Mouse (Mus musculus): ENCODE data around the gene Nxf2. TPM values are rescaled to one million over a fixed set of nuclear protein-coding genes. Genes with fewer than 3 reads are reported as not detected.
A peak's percentile ranks its signal among the peaks of the same experiment; 100 is the strongest.

Gene Nxf2
- 0.28 and 0.42 TPM in 2 replicates for polyA plus RNA-seq (2014; fragmentation: Nextera tagmentation; extraction: Ambion mirVana)

DNA sequence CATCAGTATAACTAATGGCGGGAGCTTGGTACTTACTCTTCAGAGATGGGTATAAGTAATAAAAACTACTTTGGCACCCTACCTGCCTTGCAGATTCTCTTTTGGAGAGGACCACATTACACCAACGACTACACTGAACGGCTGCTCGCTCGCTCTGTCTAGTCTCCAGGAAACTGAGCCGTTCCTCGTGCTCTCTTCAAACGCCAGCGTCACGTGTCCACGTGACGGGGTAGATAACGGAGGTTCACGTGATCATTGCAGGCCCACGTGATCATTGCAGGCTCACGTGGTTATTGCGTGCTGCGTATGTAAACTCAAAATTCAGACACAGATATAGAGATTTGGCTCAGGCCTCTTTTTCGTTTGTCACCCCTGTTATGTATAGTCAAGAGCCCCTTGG lies at the start of gene Nxf2:
TSS of gene Nxf2 (minus strand) at position 209 of the 400 bp plus-strand sequence.
- Histone ChIP-seq H3K36me3 (ENCODE audit: control insufficient read depth, insufficient read depth, low read length) (no peaks in the 10 kb centered on the region), H3K27ac (replicated peaks in 1 of 2; ENCODE audit: control insufficient read depth in 1 of 2, insufficient read depth in 1 of 2, low read depth in 2 of 2, low read length in 2 of 2) (no peak within 1 kb of the TSS), H3K27me3 (ENCODE audit: control insufficient read depth, insufficient read depth, low read length) (no peaks in the 10 kb centered on the region), H3K4me3 (ENCODE audit: control insufficient read depth in 1 of 2, insufficient read depth in 1 of 2, low read depth in 1 of 2, low read length in 2 of 2) (peak within 1 kb of the TSS; percentile 34 to 40), H3K9me3 (ENCODE audit: control insufficient read depth, low read length) (no peaks in the 10 kb centered on the region), H3K4me2 (ENCODE audit: low read length) (peak within 1 kb of the TSS; percentile 59), H3K4me1 (ENCODE audit: control insufficient read depth in 2 of 2, insufficient read depth in 2 of 2, low read length in 2 of 2) (no peaks in the 10 kb centered on the region), H3K9ac (ENCODE audit: low read length) (peak within 1 kb of the TSS; percentile 46; the same call in 1 of the 2 replicates)
- WGBS, result 86% methylated on average over 19 of the region's 19 CpGs
- no peak for ATAC-seq (ENCODE audit: insufficient number of reproducible peaks, insufficient read depth, low FRiP score, low read depth)

GRCm38 (mm10) chrX:135011381-135011780 lies 46.8 kb upstream of the Nxf2 start:
- WGBS, result 47% methylated on average over 3 of the region's 3 CpGs
- Histone ChIP-seq H3K27ac (replicated peaks in 1 of 2; ENCODE audit: control insufficient read depth in 1 of 2, insufficient read depth in 1 of 2, low read depth in 2 of 2, low read length in 2 of 2) (no peak overlapping the region), H3K9me3 (ENCODE audit: control insufficient read depth, low read length) (no peaks in the 10 kb centered on the region), H3K9ac (ENCODE audit: low read length) (no peak overlapping the region), H3K4me1 (ENCODE audit: control insufficient read depth in 2 of 2, insufficient read depth in 2 of 2, low read length in 2 of 2) (peaks cover 0 to 3% of the 10 kb centered on the region in 2 experiments; a peak in 1 of 4 replicates), H3K27me3 (ENCODE audit: control insufficient read depth, insufficient read depth, low read length) (no peaks in the 10 kb centered on the region), H3K36me3 (ENCODE audit: control insufficient read depth, insufficient read depth, low read length) (no peaks in the 10 kb centered on the region), H3K4me2 (ENCODE audit: low read length) (no peak overlapping the region), H3K4me3 (ENCODE audit: control insufficient read depth in 1 of 2, insufficient read depth in 1 of 2, low read depth in 1 of 2, low read length in 2 of 2) (no peak overlapping the region)
- no peak for ATAC-seq (ENCODE audit: insufficient number of reproducible peaks, insufficient read depth, low FRiP score, low read depth)

- Histone ChIP-seq H3K4me3 (ENCODE audit: control insufficient read depth in 1 of 2, insufficient read depth in 1 of 2, low read depth in 1 of 2, low read length in 2 of 2) (peak overlapping the region; percentile 27 to 34; a peak in 3 of 4 replicates), H3K9me3 (ENCODE audit: control insufficient read depth, low read length) (no peaks in the 10 kb centered on the region), H3K4me2 (ENCODE audit: low read length) (peak overlapping the region; percentile 56), H3K9ac (ENCODE audit: low read length) (0 out of 2 replicates have a peak overlapping the region, but pooled peaks have one; percentile 38), H3K4me1 (ENCODE audit: control insufficient read depth in 2 of 2, insufficient read depth in 2 of 2, low read length in 2 of 2) (peaks cover 0 to 3% of the 10 kb centered on the region in 2 experiments; a peak in 1 of 4 replicates), H3K36me3 (ENCODE audit: control insufficient read depth, insufficient read depth, low read length) (no peaks in the 10 kb centered on the region), H3K27me3 (ENCODE audit: control insufficient read depth, insufficient read depth, low read length) (no peaks in the 10 kb centered on the region), H3K27ac (replicated peaks in 1 of 2; ENCODE audit: control insufficient read depth in 1 of 2, insufficient read depth in 1 of 2, low read depth in 2 of 2, low read length in 2 of 2) (peak overlapping the region; percentile 16 to 59; a peak in 2 of 4 replicates)
- 36% methylated on average over 6 of the region's 6 CpGs for WGBS
- no peak for ATAC-seq (ENCODE audit: insufficient number of reproducible peaks, insufficient read depth, low FRiP score, low read depth)
Observed at GRCm38 (mm10) chrX:135009471-135009815, 44.9 kb upstream of the Nxf2 start.

- peak within 1 kb of the TSS; percentile 91 for H3K9ac ChIP-seq (ENCODE audit: low read length)
- H3K27ac ChIP-seq (replicated peaks in 1 of 2; ENCODE audit: control insufficient read depth in 1 of 2, insufficient read depth in 1 of 2, low read depth in 2 of 2, low read length in 2 of 2), result peak within 1 kb of the TSS; percentile 96
- H3K4me1 ChIP-seq (ENCODE audit: control insufficient read depth in 2 of 2, insufficient read depth in 2 of 2, low read length in 2 of 2), result peaks cover 0 to 3% of the 10 kb centered on the region in 2 experiments; a peak in 1 of 4 replicates
- peak; percentile 99 for ATAC-seq (ENCODE audit: insufficient number of reproducible peaks, insufficient read depth, low FRiP score, low read depth)
- no peaks in the 10 kb centered on the region for H3K27me3 ChIP-seq (ENCODE audit: control insufficient read depth, insufficient read depth, low read length)
- H3K4me2 ChIP-seq (ENCODE audit: low read length), result peak within 1 kb of the TSS; percentile 66
- 21% methylated on average over 53 of the region's 65 CpGs for WGBS
- no peaks in the 10 kb centered on the region for H3K36me3 ChIP-seq (ENCODE audit: control insufficient read depth, insufficient read depth, low read length)
- H3K9me3 ChIP-seq (ENCODE audit: control insufficient read depth, low read length), result no peaks in the 10 kb centered on the region
- H3K4me3 ChIP-seq (ENCODE audit: control insufficient read depth in 1 of 2, insufficient read depth in 1 of 2, low read depth in 1 of 2, low read length in 2 of 2), result peak within 1 kb of the TSS; percentile 65 to 78
Observed at GRCm38 (mm10) chrX:135008720-135009470, 44.3 kb upstream of the Nxf2 start, which contains the start of gene Zmat1. Gene Zmat1, minus strand, starts transcription at chrX:135009209.

- Histone ChIP-seq H3K4me1 (ENCODE audit: control insufficient read depth in 2 of 2, insufficient read depth in 2 of 2, low read length in 2 of 2) (peaks cover 0 to 3% of the 10 kb centered on the region in 2 experiments; a peak in 1 of 4 replicates), H3K4me2 (ENCODE audit: low read length) (peak overlapping the region; percentile 66), H3K27ac (replicated peaks in 1 of 2; ENCODE audit: control insufficient read depth in 1 of 2, insufficient read depth in 1 of 2, low read depth in 2 of 2, low read length in 2 of 2) (peak overlapping the region; percentile 49 to 96; a peak in 2 of 4 replicates), H3K9ac (ENCODE audit: low read length) (peak overlapping the region; percentile 91), H3K9me3 (ENCODE audit: control insufficient read depth, low read length) (no peaks in the 10 kb centered on the region), H3K27me3 (ENCODE audit: control insufficient read depth, insufficient read depth, low read length) (no peaks in the 10 kb centered on the region), H3K36me3 (ENCODE audit: control insufficient read depth, insufficient read depth, low read length) (no peaks in the 10 kb centered on the region), H3K4me3 (ENCODE audit: control insufficient read depth in 1 of 2, insufficient read depth in 1 of 2, low read depth in 1 of 2, low read length in 2 of 2) (peak overlapping the region; percentile 31 to 65; a peak in 3 of 4 replicates)
- no peak for ATAC-seq (ENCODE audit: insufficient number of reproducible peaks, insufficient read depth, low FRiP score, low read depth)
- WGBS, result 24% methylated on average over 5 of the region's 5 CpGs
Observed at GRCm38 (mm10) chrX:135008021-135008420, 43.5 kb upstream of the Nxf2 start.

GRCm38 (mm10) chrX:134963305-134964094 lies 1.1 kb downstream of the Nxf2 start:
- H3K9ac ChIP-seq (ENCODE audit: low read length), result peak overlapping the region; percentile 46; the same call in 1 of the 2 replicates
- peak overlapping the region; percentile 59 for H3K4me2 ChIP-seq (ENCODE audit: low read length)
- no peaks in the 10 kb centered on the region for H3K27me3 ChIP-seq (ENCODE audit: control insufficient read depth, insufficient read depth, low read length)
- peak; percentile 86 for ATAC-seq (ENCODE audit: insufficient number of reproducible peaks, insufficient read depth, low FRiP score, low read depth)
- H3K36me3 ChIP-seq (ENCODE audit: control insufficient read depth, insufficient read depth, low read length), result no peaks in the 10 kb centered on the region
- H3K4me1 ChIP-seq (ENCODE audit: control insufficient read depth in 2 of 2, insufficient read depth in 2 of 2, low read length in 2 of 2), result no peaks in the 10 kb centered on the region
- H3K27ac ChIP-seq (replicated peaks in 1 of 2; ENCODE audit: control insufficient read depth in 1 of 2, insufficient read depth in 1 of 2, low read depth in 2 of 2, low read length in 2 of 2), result no peak overlapping the region
- peak overlapping the region; percentile 34 to 40 for H3K4me3 ChIP-seq (ENCODE audit: control insufficient read depth in 1 of 2, insufficient read depth in 1 of 2, low read depth in 1 of 2, low read length in 2 of 2)
- 45% methylated on average over 41 of the region's 53 CpGs for WGBS
- no peaks in the 10 kb centered on the region for H3K9me3 ChIP-seq (ENCODE audit: control insufficient read depth, low read length)

DNA sequence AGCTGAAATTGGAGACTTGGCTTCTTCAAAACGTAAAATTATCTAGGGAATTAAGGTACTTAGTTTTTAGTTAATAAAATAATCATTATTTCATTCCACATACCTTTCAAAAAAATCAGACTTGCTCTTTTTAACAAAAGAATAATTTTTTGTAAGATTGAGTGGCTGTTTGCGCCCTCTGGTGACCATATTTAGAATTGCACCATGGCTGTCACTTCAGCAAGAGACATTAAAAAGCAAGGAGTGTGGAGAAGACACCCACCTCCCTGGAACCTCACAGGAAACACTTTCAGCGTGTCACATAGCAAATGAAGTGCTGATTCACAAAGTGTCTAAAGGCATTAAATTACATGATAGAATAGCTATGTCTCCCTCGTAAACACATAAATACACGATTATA lies 34.2 kb downstream of the Nxf2 start:
- Histone ChIP-seq H3K27me3 (ENCODE audit: control insufficient read depth, insufficient read depth, low read length) (no peaks in the 10 kb centered on the region), H3K36me3 (ENCODE audit: control insufficient read depth, insufficient read depth, low read length) (no peaks in the 10 kb centered on the region), H3K9ac (ENCODE audit: low read length) (no peak overlapping the region), H3K4me3 (ENCODE audit: control insufficient read depth in 1 of 2, insufficient read depth in 1 of 2, low read depth in 1 of 2, low read length in 2 of 2) (no peak overlapping the region), H3K27ac (replicated peaks in 1 of 2; ENCODE audit: control insufficient read depth in 1 of 2, insufficient read depth in 1 of 2, low read depth in 2 of 2, low read length in 2 of 2) (no peak overlapping the region), H3K4me1 (ENCODE audit: control insufficient read depth in 2 of 2, insufficient read depth in 2 of 2, low read length in 2 of 2) (no peaks in the 10 kb centered on the region), H3K4me2 (ENCODE audit: low read length) (no peak overlapping the region), H3K9me3 (ENCODE audit: control insufficient read depth, low read length) (no peaks in the 10 kb centered on the region)
- WGBS, result 35% methylated on average over 5 of the region's 5 CpGs
- ATAC-seq (ENCODE audit: insufficient number of reproducible peaks, insufficient read depth, low FRiP score, low read depth), result no peak

All from heart, embryonic 14.5 days (tissue).